Mouse (Mus musculus) sigmoid colon, adult 10 weeks (tissue): ENCODE results near the gene Tmem175. TPM values are rescaled to one million over a fixed set of nuclear protein-coding genes. Genes with fewer than 3 reads are reported as not detected.

Experiments used
- polyA plus RNA-seq: library from polyadenylated mRNA; stranded (reverse); fragments of 350-450 nt; fragmentation: Illumina TruSeq; extraction: RNeasy Lipid Tissue Mini Kit (QIAGEN cat#74804); gene quantifications from one replicate; pipeline ENCODE4 v1.2.3, GENCODE M21; 2014; ENCODE audit warnings: low read depth, low replicate concordance

The Tmem175 gene
- polyA plus RNA-seq = 19.7 TPM

GRCm38 (mm10) chr5:108629634-108630483 lies at the start of gene Tmem175, which contains the start of gene Gak:
Tmem175 (plus strand) TSS chr5:108629770.
Gak (minus strand) TSS chr5:108629755.

DNA sequence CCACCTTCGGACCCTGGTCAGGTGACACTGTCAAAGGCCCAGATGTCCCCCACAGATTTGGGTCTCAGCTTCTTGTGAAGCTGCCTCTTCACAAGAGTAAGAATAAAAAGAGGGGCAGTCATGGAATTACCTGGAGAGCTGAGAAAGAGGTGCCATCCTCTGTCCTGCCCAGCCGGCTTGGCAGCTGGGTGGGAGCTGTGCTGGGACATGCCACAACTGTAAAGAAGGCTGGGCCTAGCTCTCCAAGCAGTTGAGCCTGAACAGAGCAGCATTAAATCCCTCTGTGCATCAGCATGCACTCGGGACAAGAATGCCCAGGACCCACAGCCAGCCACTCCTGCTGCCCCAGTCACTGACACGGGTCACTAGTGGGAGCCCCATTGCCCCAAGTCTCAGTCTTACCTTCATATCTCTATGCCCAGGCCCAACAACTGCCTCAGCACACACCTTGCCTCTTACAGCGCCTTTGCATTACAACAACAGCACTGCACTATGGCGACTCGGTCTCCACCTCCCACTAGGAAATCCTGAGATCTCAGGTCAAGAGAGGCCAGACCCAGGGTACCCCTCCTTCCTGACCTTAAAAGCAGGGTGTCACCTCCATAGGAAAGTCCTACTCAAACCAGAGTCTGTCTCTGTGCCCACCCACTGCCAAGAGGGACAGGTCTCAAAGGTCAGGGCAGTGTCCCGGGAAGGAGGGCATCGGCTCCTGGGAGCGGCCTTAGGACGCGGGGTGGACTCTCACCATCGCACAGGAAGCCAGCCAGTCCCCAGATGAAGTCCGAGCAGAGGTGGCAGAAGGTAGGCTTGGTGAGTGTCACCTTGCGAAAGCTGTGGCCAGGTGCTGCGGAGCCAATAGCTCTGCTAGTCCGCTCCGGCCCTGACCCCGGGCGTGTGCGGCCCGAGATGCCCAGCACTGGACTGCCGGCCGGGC lies 30.4 kb downstream of the Tmem175 start, which contains the start of gene Idua:
Idua (plus strand) TSS at position 634 of the 934 bp plus-strand sequence.

DNA sequence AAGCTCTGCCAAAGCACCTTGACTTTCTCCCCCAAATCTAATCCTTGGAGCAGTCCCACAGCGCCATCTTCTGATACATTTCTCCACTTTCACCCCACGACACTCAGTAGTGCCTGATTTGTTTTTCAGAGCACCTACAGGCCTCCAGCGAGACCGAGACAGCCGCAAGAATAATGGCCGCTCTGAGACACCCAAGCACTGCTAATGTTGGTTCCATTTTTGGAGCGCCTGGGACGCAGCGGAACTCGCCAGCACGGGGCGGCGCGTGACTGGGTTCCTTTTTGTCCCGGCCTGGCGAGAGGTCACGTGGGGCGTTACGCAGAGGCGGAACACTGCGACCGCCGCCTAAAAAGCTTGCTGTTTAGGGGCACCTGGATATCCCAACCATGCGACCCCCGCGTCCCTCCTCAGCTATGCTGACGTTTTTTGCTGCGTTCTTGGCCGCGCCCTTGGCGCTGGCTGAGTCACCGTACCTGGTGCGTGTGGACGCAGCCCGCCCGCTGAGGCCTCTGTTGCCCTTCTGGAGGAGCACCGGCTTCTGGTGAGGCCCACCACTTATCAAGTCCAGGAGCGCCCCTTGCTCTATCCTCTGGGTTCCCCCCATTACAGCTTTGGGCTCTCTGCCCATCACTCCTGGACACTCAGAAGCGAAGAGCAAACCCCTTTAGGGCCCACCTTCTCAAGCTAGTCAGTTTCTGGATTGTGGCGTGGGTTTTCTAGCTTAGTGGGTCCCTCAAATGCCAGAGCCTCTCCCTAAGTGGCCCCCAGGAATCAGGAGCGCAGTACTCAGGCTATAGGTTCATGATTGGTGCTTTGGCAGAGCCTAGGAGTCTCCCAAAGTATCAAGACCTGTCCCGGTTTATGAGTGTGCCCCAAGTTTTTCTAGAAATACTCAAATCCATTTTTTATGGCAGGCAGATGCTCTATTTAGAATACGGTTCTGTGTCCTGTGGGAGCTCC lies 39.7 kb downstream of the Tmem175 start, which contains the start of gene Dgkq:
Dgkq (minus strand) TSS at position 696 of the 960 bp plus-strand sequence.

DNA sequence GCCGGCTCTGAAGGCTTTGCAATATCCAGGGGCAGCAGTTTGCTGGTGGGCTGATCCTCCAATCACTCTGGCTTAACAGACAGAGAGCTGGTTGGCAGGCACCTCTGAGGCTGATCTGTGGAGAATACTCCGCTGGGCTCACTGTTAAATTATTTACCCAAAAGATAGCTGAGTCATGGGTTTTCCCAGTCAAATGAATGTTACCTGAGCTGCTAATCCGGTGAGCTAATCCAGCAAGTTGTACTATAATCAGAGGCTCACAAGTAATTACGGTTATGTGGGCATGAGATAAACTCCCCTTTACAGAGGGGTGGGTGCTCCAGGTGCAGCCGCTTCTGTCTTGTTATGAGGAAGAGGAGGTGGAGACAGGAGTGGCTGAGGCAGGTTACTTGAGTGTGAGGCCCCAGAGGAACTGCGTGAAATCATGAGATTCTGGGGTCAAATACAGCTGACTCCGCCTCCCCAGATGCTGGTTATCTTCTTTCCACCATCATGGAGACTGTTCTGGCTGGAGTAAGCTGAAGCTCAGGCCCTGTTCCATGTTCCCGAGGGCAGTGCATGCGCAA lies 45.8 kb downstream of the Tmem175 start, which contains the start of gene Slc26a1:
Slc26a1 (minus strand) TSS at position 319 of the 566 bp plus-strand sequence.

DNA sequence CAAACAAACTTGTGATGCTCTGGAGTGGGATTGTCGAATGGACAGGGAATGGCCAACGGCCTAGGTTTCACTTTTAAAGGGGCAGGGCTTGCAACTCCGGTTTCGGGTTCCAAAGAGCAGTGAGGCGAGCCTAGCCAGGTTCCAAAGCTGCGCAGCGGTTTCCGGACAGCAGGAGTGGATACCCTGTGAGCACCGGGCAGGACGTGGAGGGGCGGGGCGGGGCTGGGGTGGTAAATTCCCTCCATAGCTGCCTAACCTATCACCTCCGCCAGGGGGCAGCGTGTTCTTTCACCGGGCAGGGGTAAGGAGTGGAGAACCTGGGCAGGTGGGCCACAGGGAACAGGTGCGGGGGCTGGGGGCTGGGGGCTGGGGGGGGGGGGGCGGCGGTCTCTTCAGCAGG lies 62.7 kb downstream of the Tmem175 start, which contains the start of gene Fgfrl1:
Fgfrl1 (plus strand) TSS at position 112 of the 400 bp plus-strand sequence.

Other genes starting within 250 kb of the Tmem175 start
- gene Pde6b, start 241.4 kb upstream of the Tmem175 start, polyA plus RNA-seq = not detected
- gene Atp5k, start 195.3 kb upstream of the Tmem175 start, polyA plus RNA-seq = 78.0 TPM
- 5.7 TPM for gene Mfsd7a, start 180.9 kb upstream of the Tmem175 start, polyA plus RNA-seq
- gene Pcgf3, start 168.5 kb upstream of the Tmem175 start, polyA plus RNA-seq = 50.9 TPM
- 0.38 TPM for gene Cplx1, start 79.7 kb upstream of the Tmem175 start, polyA plus RNA-seq
- 129 TPM for gene Gak, start within 50 bp of the Tmem175 start, polyA plus RNA-seq
- gene Idua, start 30.6 kb downstream of the Tmem175 start, polyA plus RNA-seq = 8.2 TPM
- gene Dgkq, start 39.9 kb downstream of the Tmem175 start, polyA plus RNA-seq = 17.7 TPM
- gene Slc26a1, start 45.8 kb downstream of the Tmem175 start, polyA plus RNA-seq = not detected
- gene Fgfrl1, start 62.6 kb downstream of the Tmem175 start, polyA plus RNA-seq = 1.7 TPM
- 10.8 TPM for gene Rnf212, start 145.2 kb downstream of the Tmem175 start, polyA plus RNA-seq
- not detected for gene Tmed11, start 165.6 kb downstream of the Tmem175 start, polyA plus RNA-seq
- not detected for gene Vmn2r8, start 179.1 kb downstream of the Tmem175 start, polyA plus RNA-seq
- not detected for gene Vmn2r9, start 222.8 kb downstream of the Tmem175 start, polyA plus RNA-seq